Mouse (Mus musculus) C2C12 (cell line): ENCODE measurements around the gene Dnase1l2. TPM values are rescaled to one million over a fixed set of nuclear protein-coding genes. Genes with fewer than 3 reads are reported as not detected.

Experiments
- H3K27me3 ChIP-seq: one replicate; pipeline ENCODE4 v1.6.1; 2011; ENCODE audit not compliant: control insufficient read depth, insufficient read depth, insufficient read length
- H3K36me3 ChIP-seq: one replicate; pipeline ENCODE4 v1.6.1; 2011; ENCODE audit not compliant: control insufficient read depth, insufficient read depth
- H3K4me3 ChIP-seq: one replicate; pipeline ENCODE4 v1.5.1; 2011; ENCODE audit warnings: mild to moderate bottlenecking, control low read depth; ENCODE audit not compliant: poor library complexity, insufficient read depth, severe bottlenecking
- H3K79me2 ChIP-seq: one replicate; pipeline ENCODE4 v1.6.1; 2011; ENCODE audit not compliant: control insufficient read depth, insufficient read depth
- H3K79me3 ChIP-seq: one replicate; pipeline ENCODE4 v1.6.1; 2011; ENCODE audit warnings: low read depth, control low read depth
- H3ac ChIP-seq: one replicate; pipeline ENCODE3; 2011; ENCODE audit warnings: low read depth; ENCODE audit not compliant: control insufficient read depth, insufficient read length
- CEBPB ChIP-seq: IDR thresholded peaks from one replicate; pipeline ENCODE4 v1.6.1; 2011; ENCODE audit warnings: low read depth, mild to moderate bottlenecking, control low read depth, moderate library complexity
- CTCF ChIP-seq: IDR thresholded peaks from one replicate; pipeline ENCODE4 v1.5.1; 2011; ENCODE audit not compliant: control insufficient read depth, insufficient read depth, insufficient read length
- FOSL1 ChIP-seq: IDR thresholded peaks from one replicate; pipeline ENCODE4 v1.8.0; 2011; ENCODE audit warnings: mild to moderate bottlenecking, low read length; ENCODE audit not compliant: poor library complexity, insufficient read depth, severe bottlenecking
- MAX ChIP-seq: IDR thresholded peaks from one replicate; pipeline ENCODE4 v1.6.1; 2011; ENCODE audit warnings: mild to moderate bottlenecking, control low read depth
- MYOD1 ChIP-seq: IDR thresholded peaks from one replicate; pipeline ENCODE4 v1.6.1; 2011; ENCODE audit warnings: low read depth; ENCODE audit not compliant: control insufficient read depth, insufficient read length
- MYOG ChIP-seq: IDR thresholded peaks from one replicate; pipeline ENCODE4 v1.6.1; 2011; ENCODE audit not compliant: control insufficient read depth, insufficient read length; ENCODE audit errors: extremely low read depth
- USF1 ChIP-seq: IDR thresholded peaks from one replicate; pipeline ENCODE4 v1.6.1; 2011; ENCODE audit warnings: low read depth, mild to moderate bottlenecking, control low read depth, moderate library complexity
- polyA plus RNA-seq: library from polyadenylated mRNA; unstranded; fragments of >200 nt; fragmentation: generic; extraction: Trizol; gene quantifications from one replicate; pipeline ENCODE4 v1.2.1, GENCODE M21; 2012; ENCODE audit warnings: missing spikeins

Gene Dnase1l2
- polyA plus RNA-seq, 1 experiment: 0.68 TPM

- TF ChIP-seq USF1 (no peak), MYOD1 (no peak), MYOG (no peak)
- Histone ChIP-seq H3K79me3 (no peaks in the 10 kb centered on the region), H3K36me3 (peaks cover 28% of the 10 kb centered on the region), H3ac (no peak overlapping the region), H3K79me2 (no peaks in the 10 kb centered on the region), H3K4me3 (no peak overlapping the region), H3K27me3 (no peaks in the 10 kb centered on the region)
These were observed 504 bp upstream of the Dnase1l2 start for GRCm38 (mm10) chr17:24443409-24443808.

GRCm38 (mm10) chr17:24442107-24442506 is 798 bp downstream of the Dnase1l2 start:
- no peaks in the 10 kb centered on the region for H3K79me2 ChIP-seq
- H3K4me3 ChIP-seq: no peak overlapping the region
- peaks cover 28% of the 10 kb centered on the region for H3K36me3 ChIP-seq

DNA sequence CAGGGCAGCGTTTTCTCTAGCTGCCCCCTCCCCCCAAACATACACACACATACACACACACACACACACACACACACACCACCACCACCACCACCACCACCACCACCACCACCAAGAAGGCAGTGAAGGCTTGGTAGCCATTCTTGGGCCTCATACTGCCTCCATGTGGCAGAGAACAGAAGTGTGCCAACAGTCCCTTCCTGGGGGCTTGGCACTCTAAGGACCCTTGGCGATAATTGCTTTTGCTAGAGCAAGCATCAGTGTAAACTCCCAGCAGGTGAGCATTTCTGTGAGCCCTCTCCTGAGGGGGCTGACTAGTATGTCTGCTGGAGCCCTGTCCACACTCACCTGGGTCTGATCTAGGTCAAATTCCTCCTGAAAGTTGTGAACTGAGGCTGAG is 1.8 kb downstream of the Dnase1l2 start:
- Histone ChIP-seq H3K79me3 (no peaks in the 10 kb centered on the region), H3K27me3 (no peaks in the 10 kb centered on the region)
- TF ChIP-seq CTCF (peak; percentile 2), FOSL1 (no peak), MYOD1 (no peak), USF1 (no peak), MAX (no peak)

More at GRCm38 (mm10) chr17:24442107-24442506, 798 bp downstream of the Dnase1l2 start:
- H3ac ChIP-seq: no peak overlapping the region
- no peaks in the 10 kb centered on the region for H3K27me3 ChIP-seq
- no peaks in the 10 kb centered on the region for H3K79me3 ChIP-seq
- TF ChIP-seq MYOG: no peak
- TF ChIP-seq CEBPB: no peak
- TF ChIP-seq USF1: no peak

GRCm38 (mm10) chr17:24440377-24440776 is 2.5 kb downstream of the Dnase1l2 start:
- Histone ChIP-seq H3K36me3 (peaks cover 20% of the 10 kb centered on the region), H3K4me3 (no peak overlapping the region), H3K27me3 (no peaks in the 10 kb centered on the region), H3ac (no peak overlapping the region), H3K79me2 (no peaks in the 10 kb centered on the region), H3K79me3 (no peaks in the 10 kb centered on the region)
- no peak for TF ChIP-seq MYOG
- TF ChIP-seq FOSL1: no peak
- TF ChIP-seq CTCF: no peak
- no peak for TF ChIP-seq MAX
- no peak for TF ChIP-seq CEBPB
- TF ChIP-seq MYOD1: no peak
- TF ChIP-seq USF1: no peak

More for the DNA sequence above, 1.8 kb downstream of the Dnase1l2 start:
- Histone ChIP-seq H3ac (no peak overlapping the region), H3K36me3 (peaks cover 24% of the 10 kb centered on the region), H3K79me2 (no peaks in the 10 kb centered on the region), H3K4me3 (no peak overlapping the region)

- H3K79me2 ChIP-seq: no peaks in the 10 kb centered on the region
- H3ac ChIP-seq: no peak overlapping the region
- H3K36me3 ChIP-seq: peaks cover 5% of the 10 kb centered on the region
- no peaks in the 10 kb centered on the region for H3K27me3 ChIP-seq
- no peak overlapping the region for H3K4me3 ChIP-seq
- H3K79me3 ChIP-seq: no peaks in the 10 kb centered on the region
- TF ChIP-seq CTCF: peak; percentile 0
- TF ChIP-seq MAX: no peak
These were observed 5.9 kb downstream of the Dnase1l2 start for GRCm38 (mm10) chr17:24437016-24437415.

GRCm38 (mm10) chr17:24429201-24429983 is 13.5 kb downstream of the Dnase1l2 start:
- H3K4me3 ChIP-seq: no peak overlapping the region
- no peak overlapping the region for H3ac ChIP-seq
- H3K36me3 ChIP-seq: peaks cover 5% of the 10 kb centered on the region
- H3K79me2 ChIP-seq: peaks cover 47% of the 10 kb centered on the region
- TF ChIP-seq MYOD1 (no peak), CTCF (no peak), FOSL1 (no peak), CEBPB (no peak), MAX (no peak), USF1 (no peak), MYOG (no peak)
- no peaks in the 10 kb centered on the region for H3K27me3 ChIP-seq
- H3K79me3 ChIP-seq: peaks cover 8% of the 10 kb centered on the region
